Mouse (Mus musculus): ENCODE results near the gene Prkra. TPM values are rescaled to one million over a fixed set of nuclear protein-coding genes. Genes with fewer than 3 reads are reported as not detected.
A peak's percentile ranks its signal among the peaks of the same experiment; 100 is the strongest.

The Prkra gene
- polyA plus RNA-seq, 1 experiment from 2014 or later = 12.7 TPM

DNA sequence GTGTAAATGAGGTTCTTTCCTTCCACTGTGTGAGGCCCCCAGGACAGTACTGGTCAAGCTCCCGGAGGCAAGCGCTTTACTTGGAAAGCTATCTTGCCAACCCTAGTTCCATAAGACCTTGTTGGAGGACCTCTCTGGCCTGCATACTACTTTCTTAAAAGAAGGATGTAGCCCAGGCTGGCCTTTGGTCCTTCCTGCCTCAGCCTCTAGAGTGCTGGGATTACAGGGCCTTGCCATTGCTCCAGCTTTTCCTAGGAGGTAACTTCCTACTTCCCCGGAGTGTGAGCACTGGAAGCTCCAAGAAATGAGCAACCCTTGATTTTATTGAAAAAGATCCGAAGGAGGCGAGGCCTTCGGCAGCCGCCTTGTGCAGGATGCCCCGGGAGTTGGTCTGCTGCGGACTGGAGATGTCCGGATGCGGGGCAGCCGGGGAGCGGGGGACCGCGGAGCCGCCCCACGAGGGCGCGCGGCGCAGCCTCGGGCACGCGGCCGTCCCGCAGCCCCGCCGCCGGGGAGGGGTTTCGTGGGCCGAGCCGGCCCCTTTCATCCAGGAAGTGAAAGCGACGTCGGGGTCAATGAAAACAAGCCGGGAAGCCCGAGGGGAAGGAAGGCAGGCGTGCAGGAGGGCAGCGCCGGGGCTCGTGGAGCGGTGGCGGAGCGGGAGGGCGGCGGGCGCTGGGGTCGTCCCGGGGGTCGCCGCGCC lies 27.1 kb upstream of the Prkra start, which contains the start of gene Plekha3:
Plekha3 (plus strand) TSS at position 557 of the 703 bp plus-strand sequence.
- Histone ChIP-seq H3K36me3 (peaks cover 12% of the 10 kb centered on the region; the same call in 1 of the 2 replicates), H3K4me2 (peak within 1 kb of the TSS; percentile 75), H3K27me3 (replicated peaks) (no peaks in the 10 kb centered on the region), H3K4me3 (peak within 1 kb of the TSS; percentile 86), H3K9me3 (replicated peaks) (no peaks in the 10 kb centered on the region), H3K4me1 (peaks cover 54% of the 10 kb centered on the region), H3K27ac (peak within 1 kb of the TSS; percentile 79), H3K9ac (peak within 1 kb of the TSS; percentile 79)
- 3% methylated on average over 48 of the region's 52 CpGs for WGBS (ENCODE audit: insufficient replicate concordance)
- peak; percentile 71 for ATAC-seq

DNA sequence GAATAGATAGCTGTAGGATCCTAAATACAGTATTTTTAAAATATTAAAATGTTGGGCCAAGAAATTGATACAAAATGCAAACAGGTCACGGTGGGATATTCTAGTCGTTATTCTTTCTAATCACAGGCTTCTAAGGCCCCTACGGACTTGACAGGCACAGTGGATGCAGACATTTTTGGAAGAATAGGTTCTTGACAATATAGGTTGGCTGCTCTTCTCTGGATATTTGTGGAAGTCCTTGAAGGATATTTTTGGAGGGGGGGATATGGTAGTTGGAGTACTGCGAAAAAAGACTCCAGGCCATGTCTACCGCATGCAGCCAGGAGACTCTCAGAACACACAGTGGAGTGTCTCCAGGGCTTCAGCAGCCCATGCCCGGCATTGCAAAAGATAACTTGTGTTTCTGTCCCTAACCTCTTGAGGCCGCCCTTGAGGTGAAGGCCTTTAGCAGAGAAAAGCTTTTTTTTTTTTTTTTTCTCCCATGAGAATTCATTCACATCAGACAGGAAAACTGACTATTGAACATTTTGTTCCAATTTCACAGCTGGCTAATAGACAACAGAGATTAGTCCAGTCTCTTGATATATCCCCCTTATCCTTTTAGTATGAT lies 25.8 kb upstream of the Prkra start:
- peak; percentile 36; the same call in 1 of the 2 replicates for ATAC-seq
- peak overlapping the region; percentile 75 for H3K27ac ChIP-seq

GRCm38 (mm10) chr2:76672966-76673392 lies 25.2 kb upstream of the Prkra start, which contains the start of gene Fkbp7:
Gene Fkbp7, minus strand, starts transcription at chr2:76673116.
- Histone ChIP-seq H3K27me3 (replicated peaks) (no peaks in the 10 kb centered on the region), H3K4me2 (peak within 1 kb of the TSS; percentile 77), H3K36me3 (0 out of 2 replicates have a peak, but pooled peaks cover 1% of the 10 kb centered on the region), H3K4me3 (peak within 1 kb of the TSS; percentile 55), H3K9ac (peak within 1 kb of the TSS; percentile 68), H3K27ac (peak within 1 kb of the TSS; percentile 75), H3K4me1 (peaks cover 54% of the 10 kb centered on the region), H3K9me3 (replicated peaks) (no peaks in the 10 kb centered on the region)
- peak; percentile 90 for ATAC-seq
- under 1% methylated on average over 17 of the region's 17 CpGs for WGBS (ENCODE audit: insufficient replicate concordance)

More for the DNA sequence above, 25.8 kb upstream of the Prkra start:
- 26% methylated on average over 7 of the region's 7 CpGs for WGBS (ENCODE audit: insufficient replicate concordance)
- Histone ChIP-seq H3K4me3 (peak overlapping the region; percentile 55), H3K9me3 (replicated peaks) (no peaks in the 10 kb centered on the region), H3K27me3 (replicated peaks) (no peaks in the 10 kb centered on the region), H3K4me1 (peaks cover 54% of the 10 kb centered on the region), H3K9ac (peak overlapping the region; percentile 68), H3K4me2 (peak overlapping the region; percentile 77), H3K36me3 (peaks cover 7% of the 10 kb centered on the region; the same call in 1 of the 2 replicates)

DNA sequence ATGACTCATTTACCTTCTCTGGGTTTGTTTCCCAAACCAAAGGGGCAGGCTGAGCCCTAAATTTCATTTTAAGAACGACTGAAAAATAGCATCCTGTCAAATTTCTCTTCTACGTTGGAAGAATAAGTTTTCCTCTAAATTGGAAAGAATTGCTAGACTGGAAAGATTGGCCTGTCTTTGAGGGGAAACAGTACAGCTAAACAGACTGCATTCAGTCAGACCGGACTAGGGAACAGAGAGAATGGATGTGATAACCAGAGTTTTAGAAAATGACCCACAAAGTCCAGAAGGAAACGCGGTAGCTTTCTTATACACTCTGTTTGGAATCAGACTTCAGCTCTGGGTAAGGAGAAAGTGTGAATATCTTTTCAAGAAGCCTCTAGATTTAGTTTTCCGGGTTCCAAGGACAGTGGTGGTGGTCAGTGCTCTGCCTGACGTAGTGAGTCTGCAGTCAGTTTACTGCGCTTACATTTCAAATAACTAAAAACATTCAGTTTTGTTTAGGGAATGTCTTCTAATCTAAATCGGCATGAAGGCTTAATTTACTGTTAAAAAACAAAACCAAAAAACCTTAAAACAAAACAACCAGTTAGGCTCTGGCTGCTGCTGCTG lies 24.4 kb upstream of the Prkra start:
- 22% methylated on average over 9 of the region's 9 CpGs for WGBS (ENCODE audit: insufficient replicate concordance)

DNA sequence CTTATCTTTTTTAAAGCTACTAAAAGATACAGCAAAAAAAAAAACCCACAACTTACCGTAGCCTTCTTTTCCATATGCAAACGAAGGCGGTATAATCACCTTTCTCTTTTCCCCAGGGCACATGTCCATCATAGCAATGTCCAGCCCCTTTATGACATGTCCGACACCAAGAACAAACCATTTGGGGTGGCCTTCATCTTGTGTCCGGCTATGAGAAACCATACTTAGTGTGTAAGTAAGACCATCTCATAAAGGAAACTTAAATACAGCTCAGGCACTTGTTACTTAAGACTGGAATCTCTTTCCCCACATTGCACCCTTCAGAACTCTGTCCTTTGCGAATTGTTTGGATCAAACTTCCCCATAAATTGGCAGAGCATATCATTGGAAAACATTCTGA lies 23.8 kb upstream of the Prkra start:
- no peak for ATAC-seq
- 75% methylated on average over 6 of the region's 6 CpGs for WGBS (ENCODE audit: insufficient replicate concordance)
- Histone ChIP-seq H3K4me3 (peak overlapping the region; percentile 55), H3K4me2 (peak overlapping the region; percentile 77), H3K9ac (peak overlapping the region; percentile 68), H3K4me1 (peaks cover 46% of the 10 kb centered on the region), H3K27me3 (replicated peaks) (no peaks in the 10 kb centered on the region), H3K36me3 (no peaks in the 10 kb centered on the region), H3K27ac (no peak overlapping the region), H3K9me3 (replicated peaks) (no peaks in the 10 kb centered on the region)

More for the DNA sequence above, 24.4 kb upstream of the Prkra start:
- Histone ChIP-seq H3K4me2 (peak overlapping the region; percentile 77), H3K9ac (peak overlapping the region; percentile 68), H3K27me3 (replicated peaks) (no peaks in the 10 kb centered on the region), H3K27ac (peak overlapping the region; percentile 75; the same call in 1 of the 2 replicates), H3K4me1 (peaks cover 52% of the 10 kb centered on the region), H3K4me3 (peak overlapping the region; percentile 55), H3K9me3 (replicated peaks) (no peaks in the 10 kb centered on the region), H3K36me3 (no peaks in the 10 kb centered on the region)
- ATAC-seq = no peak

GRCm38 (mm10) chr2:76667200-76667599 lies 19.4 kb upstream of the Prkra start:
- H3K36me3 ChIP-seq = peaks cover 16% of the 10 kb centered on the region
- H3K9me3 ChIP-seq (replicated peaks) = no peaks in the 10 kb centered on the region
- no peak overlapping the region for H3K4me2 ChIP-seq
- no peak overlapping the region for H3K4me3 ChIP-seq
- no peaks in the 10 kb centered on the region for H3K27me3 ChIP-seq (replicated peaks)
- 82% methylated on average over 5 of the region's 5 CpGs for WGBS (ENCODE audit: insufficient replicate concordance)
- H3K4me1 ChIP-seq = peaks cover 7% of the 10 kb centered on the region; the same call in 1 of the 2 replicates
- no peak for ATAC-seq
- H3K27ac ChIP-seq = no peak overlapping the region
- no peak overlapping the region for H3K9ac ChIP-seq

DNA sequence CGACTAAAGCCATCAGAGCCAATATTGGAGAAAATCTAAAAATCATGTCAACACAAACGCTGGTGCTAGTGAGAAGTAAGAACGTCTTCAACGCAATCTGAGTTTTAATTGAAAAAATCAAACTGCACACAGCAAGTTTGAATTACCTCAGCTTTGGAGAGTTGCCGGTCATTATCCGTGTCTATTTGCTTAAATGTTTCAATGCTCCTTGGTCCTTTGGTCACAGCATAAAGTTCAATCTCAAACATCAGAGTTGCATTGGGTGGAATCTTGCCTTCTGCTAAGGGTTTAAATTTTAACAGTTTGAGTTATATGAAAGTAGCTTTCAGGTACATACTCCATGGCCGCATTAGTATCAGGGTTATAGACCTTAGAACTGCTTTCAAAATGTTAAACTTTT lies 17.7 kb upstream of the Prkra start:
- Histone ChIP-seq H3K4me1 (no peaks in the 10 kb centered on the region), H3K9ac (no peak overlapping the region), H3K36me3 (peaks cover 22% of the 10 kb centered on the region), H3K27ac (no peak overlapping the region), H3K9me3 (replicated peaks) (no peaks in the 10 kb centered on the region), H3K4me3 (no peak overlapping the region), H3K4me2 (no peak overlapping the region), H3K27me3 (replicated peaks) (no peaks in the 10 kb centered on the region)
- ATAC-seq = no peak
- WGBS (ENCODE audit: insufficient replicate concordance) = 87% methylated on average over 7 of the region's 7 CpGs

DNA sequence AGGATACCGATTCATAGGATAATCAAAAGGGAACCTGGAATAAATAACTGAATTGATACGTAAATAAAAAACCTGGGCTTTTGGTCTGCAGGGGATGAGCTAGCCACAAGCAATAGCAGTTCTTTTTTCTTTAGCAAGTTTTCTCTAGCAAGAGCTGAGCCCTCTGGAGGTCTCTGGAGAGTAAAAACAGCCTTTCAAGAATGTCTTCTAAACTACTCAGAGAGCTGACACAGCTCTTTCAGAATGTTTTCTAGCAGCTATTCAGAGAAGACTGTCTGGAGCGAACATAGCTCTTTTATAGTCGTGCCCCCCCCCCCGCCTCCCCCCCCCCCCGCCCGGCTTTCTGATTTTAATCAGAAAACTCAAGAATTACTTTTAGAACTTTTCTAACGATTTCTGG lies 11.6 kb upstream of the Prkra start:
- Histone ChIP-seq H3K27me3 (replicated peaks) (no peaks in the 10 kb centered on the region), H3K4me1 (no peaks in the 10 kb centered on the region), H3K9ac (no peak overlapping the region), H3K4me2 (no peak overlapping the region), H3K36me3 (peaks cover 10% of the 10 kb centered on the region), H3K9me3 (replicated peaks) (no peaks in the 10 kb centered on the region), H3K27ac (no peak overlapping the region), H3K4me3 (no peak overlapping the region)
- WGBS (ENCODE audit: insufficient replicate concordance) = 56% methylated on average over 7 of the region's 8 CpGs
- no peak for ATAC-seq

DNA sequence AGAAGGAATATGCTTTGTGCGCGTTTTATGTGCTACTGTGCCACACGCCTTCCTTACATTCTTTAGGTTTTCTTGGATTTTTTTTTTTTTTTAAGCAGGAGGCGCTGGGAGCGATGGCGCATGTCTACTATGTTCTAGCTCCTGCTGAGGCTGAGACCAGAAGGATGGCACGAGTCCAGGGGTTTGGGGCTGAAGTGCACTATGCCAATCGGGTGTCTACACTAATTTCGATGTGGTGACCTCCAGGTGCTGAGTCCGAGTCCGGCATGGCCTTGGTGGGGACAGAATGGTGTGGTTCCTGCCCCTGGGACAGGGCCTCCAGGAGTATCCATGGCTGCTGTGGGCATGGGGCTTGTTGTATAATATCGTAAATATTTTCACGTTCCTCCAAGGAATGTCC lies 10.7 kb upstream of the Prkra start:
- Histone ChIP-seq H3K9ac (no peak overlapping the region), H3K4me2 (no peak overlapping the region)

DNA sequence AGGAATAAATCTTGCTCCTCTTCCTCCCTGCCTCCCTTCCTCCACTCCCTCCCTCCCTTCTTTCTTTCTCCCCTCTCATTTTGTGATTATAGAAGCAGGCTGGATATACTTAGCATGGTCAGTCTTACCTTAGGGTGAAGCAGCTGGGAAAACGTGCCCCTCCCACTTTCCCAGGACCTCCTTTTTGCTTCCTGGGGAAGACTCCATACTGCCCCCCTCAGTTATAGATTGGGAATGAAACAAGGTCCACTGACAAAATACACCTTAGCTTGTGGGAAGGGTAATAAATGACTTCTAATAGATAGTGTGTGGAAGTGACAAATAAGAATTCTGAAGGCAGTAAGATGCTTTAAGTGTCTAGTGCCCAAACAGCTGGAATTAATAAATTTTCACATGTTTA lies 8.2 kb upstream of the Prkra start:
- no peaks in the 10 kb centered on the region for H3K4me1 ChIP-seq
- 15% methylated on average over 1 of the region's 1 CpGs for WGBS (ENCODE audit: insufficient replicate concordance)
- no peak overlapping the region for H3K4me2 ChIP-seq
- no peak overlapping the region for H3K9ac ChIP-seq
- H3K27me3 ChIP-seq (replicated peaks) = no peaks in the 10 kb centered on the region
- no peaks in the 10 kb centered on the region for H3K36me3 ChIP-seq
- H3K27ac ChIP-seq = no peak overlapping the region
- no peaks in the 10 kb centered on the region for H3K9me3 ChIP-seq (replicated peaks)
- ATAC-seq = no peak
- no peak overlapping the region for H3K4me3 ChIP-seq

More for the DNA sequence above, 10.7 kb upstream of the Prkra start:
- Histone ChIP-seq H3K27me3 (replicated peaks) (no peaks in the 10 kb centered on the region), H3K4me1 (no peaks in the 10 kb centered on the region), H3K4me3 (no peak overlapping the region), H3K36me3 (peaks cover 6% of the 10 kb centered on the region), H3K27ac (no peak overlapping the region), H3K9me3 (replicated peaks) (no peaks in the 10 kb centered on the region)
- no peak for ATAC-seq
- WGBS (ENCODE audit: insufficient replicate concordance) = 68% methylated on average over 13 of the region's 13 CpGs

- Histone ChIP-seq H3K9me3 (replicated peaks) (no peaks in the 10 kb centered on the region), H3K4me3 (no peak overlapping the region), H3K4me2 (no peak overlapping the region), H3K4me1 (no peaks in the 10 kb centered on the region), H3K9ac (no peak overlapping the region), H3K27ac (no peak overlapping the region), H3K36me3 (no peaks in the 10 kb centered on the region), H3K27me3 (replicated peaks) (no peaks in the 10 kb centered on the region)
- 70% methylated on average over 3 of the region's 3 CpGs for WGBS (ENCODE audit: insufficient replicate concordance)
- no peak for ATAC-seq
These were observed 7.6 kb upstream of the Prkra start for GRCm38 (mm10) chr2:76655444-76655843.

- Histone ChIP-seq H3K9me3 (replicated peaks) (no peaks in the 10 kb centered on the region), H3K27me3 (replicated peaks) (no peaks in the 10 kb centered on the region), H3K36me3 (no peaks in the 10 kb centered on the region), H3K4me3 (no peak overlapping the region), H3K27ac (no peak overlapping the region), H3K9ac (no peak overlapping the region), H3K4me2 (no peak overlapping the region), H3K4me1 (no peaks in the 10 kb centered on the region)
- no peak for ATAC-seq
- 77% methylated on average over 5 of the region's 5 CpGs for WGBS (ENCODE audit: insufficient replicate concordance)
These were observed 6.8 kb upstream of the Prkra start for GRCm38 (mm10) chr2:76654646-76655045.

Data from liver, embryonic 12.5 days (tissue).